Mouse (Mus musculus) erythroblast, embryonic 14.5 days (primary cell): ENCODE data around the gene Epb41l1.

ENCODE experiments used
- GATA1 ChIP-seq: IDR thresholded peaks from 2 replicates; pipeline ENCODE4 v1.6.1; 2012; ENCODE audit warnings: low read length, inconsistent platforms, mixed read lengths
- TAL1 ChIP-seq: IDR thresholded peaks from 3 replicates; pipeline ENCODE4 v1.6.1; 2012; ENCODE audit warnings: low read length, inconsistent platforms, mixed read lengths

DNA sequence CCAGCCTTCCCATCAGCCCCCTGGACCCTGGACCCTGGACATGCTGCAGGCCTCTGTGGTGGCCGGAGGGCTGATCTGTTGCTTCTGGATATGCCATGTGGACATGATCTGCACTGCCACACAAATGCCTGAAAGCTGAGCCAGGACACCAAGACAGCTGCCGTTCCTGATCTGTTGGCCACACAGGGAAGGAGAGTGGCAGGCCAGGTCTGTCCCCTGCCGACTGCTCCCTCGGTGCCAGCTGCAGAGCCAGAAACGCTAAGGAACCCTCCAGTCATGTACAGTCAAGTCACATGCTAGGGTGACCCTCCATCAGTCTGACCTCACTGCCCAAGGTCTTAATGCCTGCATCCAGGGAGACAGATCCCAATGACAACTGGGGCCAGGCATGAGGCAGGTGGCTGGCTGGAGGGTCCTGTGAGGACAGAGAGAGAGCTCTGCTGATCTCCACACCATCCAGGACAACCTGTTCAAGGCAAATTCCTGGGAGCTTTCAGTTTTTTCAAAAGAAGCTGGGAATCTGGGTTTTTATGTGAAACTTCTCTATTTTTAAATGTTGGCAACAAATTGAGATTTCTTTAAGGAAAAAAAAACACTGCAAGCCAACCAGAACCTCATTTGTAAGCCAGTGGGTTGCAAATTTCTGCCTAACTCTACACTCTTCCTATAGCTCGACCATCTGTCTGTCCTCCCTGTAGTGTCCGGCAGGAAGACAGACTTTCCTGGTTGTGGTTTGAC, 156.3 kb downstream of the Epb41l1 start:
- TF ChIP-seq TAL1 (no peak), GATA1 (no peak)
